Mouse (Mus musculus) testis, adult 2 months (tissue): ENCODE data around the gene Gm17087. TPM values are rescaled to one million over a fixed set of nuclear protein-coding genes. Genes with fewer than 3 reads are reported as not detected.

Experiments
- H3K27ac ChIP-seq: fragments of 200-500 bp; 2 replicates; pipeline ENCODE4 v1.5.1; 2012; ENCODE audit warnings: low read depth, low read length; ENCODE audit not compliant: control insufficient read depth, insufficient read depth
- H3K27me3 ChIP-seq: fragments of 200-500 bp; 2 replicates; pipeline ENCODE4 v1.6.1; 2012; ENCODE audit warnings: mild to moderate bottlenecking, low read length, moderate library complexity; ENCODE audit not compliant: control insufficient read depth, insufficient read depth
- H3K36me3 ChIP-seq: fragments of 200-500 bp; 2 replicates; pipeline ENCODE4 v1.6.1; 2012; ENCODE audit warnings: mild to moderate bottlenecking, low read length; ENCODE audit not compliant: control insufficient read depth, insufficient read depth
- H3K4me1 ChIP-seq: fragments of 200-500 bp; 2 replicates; pipeline ENCODE4 v1.6.1; 2012; ENCODE audit warnings: low read length; ENCODE audit not compliant: control insufficient read depth, insufficient read depth
- H3K4me3 ChIP-seq: fragments of 200-500 bp; 2 replicates; pipeline ENCODE4 v1.5.1; 2012; ENCODE audit warnings: low read depth, mild to moderate bottlenecking, low read length, moderate library complexity, mixed read lengths; ENCODE audit not compliant: control insufficient read depth
- CTCF ChIP-seq: fragments of 200-500 bp; IDR thresholded peaks from 2 replicates; pipeline ENCODE4 v1.5.1; 2012; ENCODE audit warnings: low read depth, mild to moderate bottlenecking, inconsistent platforms, low read length, moderate library complexity; ENCODE audit not compliant: control insufficient read depth, insufficient read depth, insufficient replicate concordance
- POLR2A ChIP-seq: fragments of 200-500 bp; IDR thresholded peaks from 2 replicates; pipeline ENCODE4 v1.6.1; 2012; ENCODE audit warnings: low read depth, mild to moderate bottlenecking, inconsistent platforms, low read length, moderate library complexity; ENCODE audit not compliant: control insufficient read depth
- polyA plus RNA-seq: library from polyadenylated mRNA; depleted of rRNA; stranded (reverse); fragments of >200 nt; gene quantifications from 2 replicates; pipeline ENCODE4 v1.2.3, GENCODE M21; 2012; rRNA removed

Gm17087 gene
- polyA plus RNA-seq, 1 experiment: not detected

- TF ChIP-seq POLR2A: no peak
- no peak for TF ChIP-seq CTCF
These were observed 39.9 kb downstream of the Gm17087 start for GRCm38 (mm10) chr17:8526815-8527261.

DNA sequence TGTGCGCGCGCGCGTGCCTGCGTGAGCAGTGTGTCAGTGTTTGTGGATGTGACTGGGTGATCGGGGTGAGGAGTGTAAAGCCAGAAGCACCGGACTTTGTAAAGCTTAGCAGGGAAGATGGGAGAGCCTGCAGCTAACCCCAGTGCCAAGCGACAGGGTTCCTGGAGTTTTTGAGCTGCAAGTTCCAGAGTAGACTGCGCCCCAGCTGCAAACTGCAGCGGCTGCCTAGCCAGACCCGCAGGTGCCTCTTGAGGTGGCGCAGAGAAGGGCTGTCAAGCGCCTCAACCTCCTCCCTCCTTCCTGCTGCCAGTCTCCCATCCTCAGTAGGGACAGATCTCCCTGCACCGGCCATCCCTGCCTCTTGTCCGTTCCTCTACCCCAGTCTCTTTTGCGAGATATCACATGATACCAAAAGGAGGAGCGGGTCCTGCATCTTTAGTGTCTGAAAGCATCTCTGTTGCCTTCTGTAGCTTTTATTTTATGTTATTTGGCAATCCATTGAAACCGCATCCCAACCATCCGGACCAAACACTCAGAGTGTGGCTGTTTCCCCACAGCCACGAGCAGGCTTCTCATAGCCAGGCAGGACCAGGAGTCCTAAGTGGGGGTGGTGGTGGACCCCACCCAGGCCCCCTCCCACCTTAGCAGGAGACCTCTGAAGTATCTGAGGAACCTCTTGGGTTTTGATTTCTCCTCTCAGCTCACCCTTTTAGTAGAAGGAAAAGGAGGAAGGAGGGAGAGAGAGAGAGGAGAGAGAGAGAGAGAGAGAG is 40.6 kb downstream of the Gm17087 start:
- Histone ChIP-seq H3K4me3 (no peak overlapping the region), H3K27me3 (no peaks in the 10 kb centered on the region), H3K36me3 (no peaks in the 10 kb centered on the region), H3K27ac (no peak overlapping the region), H3K4me1 (peaks cover 7% of the 10 kb centered on the region)
- no peak for TF ChIP-seq POLR2A

More at GRCm38 (mm10) chr17:8526815-8527261, 39.9 kb downstream of the Gm17087 start:
- H3K27ac ChIP-seq: no peak overlapping the region
- no peaks in the 10 kb centered on the region for H3K27me3 ChIP-seq
- H3K36me3 ChIP-seq: no peaks in the 10 kb centered on the region
- H3K4me3 ChIP-seq: no peak overlapping the region
- peaks cover 7% of the 10 kb centered on the region for H3K4me1 ChIP-seq

DNA sequence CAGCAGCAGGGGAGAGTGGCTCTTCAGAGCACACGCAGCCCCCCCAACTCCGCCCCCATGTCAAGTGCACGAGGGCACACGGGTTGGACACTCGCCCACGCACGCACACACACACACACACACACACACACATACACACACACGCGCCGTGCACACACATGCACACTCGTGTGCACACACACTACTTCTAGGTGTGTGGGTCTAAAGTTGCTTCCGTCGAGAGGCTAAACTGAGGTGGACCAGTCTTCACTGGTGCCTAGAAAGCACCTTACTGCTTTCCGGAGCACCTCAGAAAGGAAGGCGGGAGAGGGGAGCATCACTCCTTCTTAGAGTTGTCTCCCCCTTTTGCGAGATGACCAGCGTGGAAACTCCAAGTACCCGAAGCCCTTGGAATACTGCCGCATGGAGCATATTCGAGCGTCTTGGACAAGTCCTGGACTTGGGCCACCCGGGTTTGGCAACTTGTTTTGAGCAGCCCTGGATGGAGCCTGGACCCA is 41.5 kb downstream of the Gm17087 start, which contains the start of gene Pde10a:
Gene Pde10a (plus strand): TSS at position 148 of the 497 bp plus-strand sequence.
- no peaks in the 10 kb centered on the region for H3K36me3 ChIP-seq
- no peak within 1 kb of the TSS for H3K27ac ChIP-seq
- H3K27me3 ChIP-seq: no peaks in the 10 kb centered on the region
- TF ChIP-seq POLR2A (no peak), CTCF (no peak)
- peaks cover 7% of the 10 kb centered on the region for H3K4me1 ChIP-seq
- H3K4me3 ChIP-seq: peak within 1 kb of the TSS; percentile 17

DNA sequence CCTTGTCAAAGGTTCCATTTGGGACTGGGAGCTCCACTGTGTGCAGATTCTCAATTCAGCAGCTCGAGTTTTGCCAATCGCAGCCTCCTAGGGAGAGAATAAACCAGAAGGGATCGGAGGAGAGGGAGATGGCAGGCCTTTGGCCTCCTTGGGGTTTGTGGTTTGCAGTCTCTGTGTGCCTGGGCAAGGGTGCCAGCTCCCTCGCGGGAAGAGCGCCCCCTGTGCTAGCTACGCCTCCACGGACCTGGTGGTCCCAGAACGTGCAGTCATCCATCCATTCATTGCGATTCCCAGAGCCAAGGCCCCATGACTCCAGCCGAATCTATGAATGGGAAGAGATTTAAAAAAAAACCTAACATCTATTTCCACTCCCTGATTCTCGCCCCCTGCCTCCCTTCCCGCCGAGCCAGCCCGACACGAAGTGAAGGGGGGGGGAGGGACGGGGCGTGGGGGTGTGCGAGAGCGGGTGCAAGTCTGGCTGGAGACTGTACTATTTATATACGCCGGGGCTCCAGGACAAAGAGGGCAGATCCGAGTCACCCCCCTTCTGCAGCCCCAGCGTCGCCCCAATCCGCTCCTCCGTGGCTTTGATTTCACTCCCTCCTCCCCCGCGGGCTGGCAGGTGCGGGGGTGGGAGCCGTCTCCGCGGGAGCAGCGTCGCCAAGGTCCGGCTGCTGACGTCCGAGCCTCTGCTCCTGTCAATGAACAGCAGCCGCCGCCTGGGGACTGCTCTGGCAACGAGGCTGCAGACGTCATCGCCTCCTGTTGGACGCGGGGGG is 42.2 kb downstream of the Gm17087 start:
- Histone ChIP-seq H3K4me1 (peaks cover 7% of the 10 kb centered on the region), H3K27me3 (no peaks in the 10 kb centered on the region), H3K27ac (no peak overlapping the region), H3K4me3 (no peak overlapping the region; the same call in 1 of the 2 replicates), H3K36me3 (no peaks in the 10 kb centered on the region)
- TF ChIP-seq POLR2A: no peak
- no peak for TF ChIP-seq CTCF

DNA sequence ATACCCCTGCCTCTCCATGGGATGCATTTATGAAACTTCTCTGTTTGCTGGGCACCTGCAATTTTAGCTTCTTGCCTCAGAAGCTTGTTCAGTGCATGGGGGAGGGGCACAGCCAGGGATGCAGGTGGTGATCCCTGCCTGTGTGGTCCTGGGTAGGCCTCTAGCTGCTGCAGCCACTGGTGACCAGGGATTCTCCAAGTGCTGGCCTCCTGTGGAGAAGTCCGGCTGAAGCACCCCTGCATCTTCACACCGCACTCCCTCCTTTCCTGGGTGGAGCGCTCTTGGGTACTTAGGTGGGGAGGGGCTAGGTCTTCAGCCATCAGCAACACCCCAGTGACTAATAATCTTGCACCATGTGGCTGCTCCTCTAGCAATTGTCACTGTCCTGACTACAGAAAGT is 42.8 kb downstream of the Gm17087 start:
- Histone ChIP-seq H3K4me1 (peaks cover 7% of the 10 kb centered on the region), H3K4me3 (no peak overlapping the region), H3K36me3 (no peaks in the 10 kb centered on the region), H3K27me3 (no peaks in the 10 kb centered on the region), H3K27ac (no peak overlapping the region)
- TF ChIP-seq CTCF (no peak), POLR2A (no peak)

- H3K4me3 ChIP-seq: no peak overlapping the region
- TF ChIP-seq CTCF (no peak), POLR2A (no peak)
- H3K4me1 ChIP-seq: peaks cover 3% of the 10 kb centered on the region
- no peak overlapping the region for H3K27ac ChIP-seq
- no peaks in the 10 kb centered on the region for H3K36me3 ChIP-seq
- no peaks in the 10 kb centered on the region for H3K27me3 ChIP-seq
These were observed 50.7 kb downstream of the Gm17087 start for GRCm38 (mm10) chr17:8516006-8516405.

Other genes with a start within 250 kb of the Gm17087 start
- 0.15 and 0.16 TPM in 2 replicates for gene Prr18, start 229.5 kb downstream of the Gm17087 start, polyA plus RNA-seq
- 0.13 and 0.16 TPM in 2 replicates for gene T2, start 211.0 kb downstream of the Gm17087 start, polyA plus RNA-seq
- gene T, start 132.5 kb downstream of the Gm17087 start, polyA plus RNA-seq: 0.09 and 0.28 TPM in 2 replicates
- 26.2 and 28.3 TPM in 2 replicates for gene Pde10a, start 41.6 kb downstream of the Gm17087 start, polyA plus RNA-seq